Mouse (Mus musculus) small intestine, adult 2 months (tissue): ENCODE data around the gene Slco3a1. TPM values are rescaled to one million over a fixed set of nuclear protein-coding genes. Genes with fewer than 3 reads are reported as not detected.

Experiments
- H3K27ac ChIP-seq: fragments of 200-500 bp; 2 replicates; pipeline ENCODE4 v1.5.1; 2012; ENCODE audit warnings: low read depth, low read length, control low read depth, inconsistent platforms; ENCODE audit not compliant: insufficient read depth
- H3K27me3 ChIP-seq: fragments of 200-500 bp; 2 replicates; pipeline ENCODE4 v1.6.1; 2012; ENCODE audit warnings: mild to moderate bottlenecking, moderate library complexity, low read length, inconsistent platforms; ENCODE audit not compliant: control insufficient read depth, insufficient read depth
- H3K36me3 ChIP-seq: fragments of 200-500 bp; 2 replicates; pipeline ENCODE4 v1.6.1; 2012; ENCODE audit warnings: mild to moderate bottlenecking, low read length, control low read depth, inconsistent platforms; ENCODE audit not compliant: control insufficient read depth, insufficient read depth
- H3K4me1 ChIP-seq: fragments of 200-500 bp; 2 replicates; pipeline ENCODE4 v1.6.1; 2012; ENCODE audit warnings: low read length, inconsistent platforms, mixed read lengths; ENCODE audit not compliant: control insufficient read depth, insufficient read depth, insufficient read length
- H3K4me3 ChIP-seq: fragments of 200-500 bp; 2 replicates; pipeline ENCODE4 v1.5.1; 2012; ENCODE audit warnings: low read depth, mild to moderate bottlenecking, control low read depth, inconsistent platforms, low read length, moderate library complexity
- CTCF ChIP-seq: fragments of 200-500 bp; IDR thresholded peaks from 2 replicates; pipeline ENCODE4 v1.5.1; 2012; ENCODE audit warnings: low read depth, mild to moderate bottlenecking, control low read depth, inconsistent platforms, low read length, moderate library complexity, mixed read lengths; ENCODE audit not compliant: insufficient replicate concordance, insufficient read length; ENCODE audit errors: extremely low read depth
- POLR2A ChIP-seq: fragments of 200-500 bp; IDR thresholded peaks from 2 replicates; pipeline ENCODE4 v1.6.1; 2012; ENCODE audit warnings: low read depth, mild to moderate bottlenecking, control low read depth, inconsistent platforms, low read length, moderate library complexity
- WGBS: fragments of 180-500 bp; shearing (Covaris S2); methylation state at CpG from one replicate; pipeline ENCODE4 v1.1.7; 2018; 5-methylcytosine and 5-hydroxymethylcytosine counted together
- polyA plus RNA-seq: library from polyadenylated mRNA; depleted of rRNA; stranded (reverse); fragments of >200 nt; gene quantifications from 2 replicates; pipeline ENCODE4 v1.2.3, GENCODE M21; 2012

Gene Slco3a1
- polyA plus RNA-seq, 1 experiment: 15.3 TPM

DNA sequence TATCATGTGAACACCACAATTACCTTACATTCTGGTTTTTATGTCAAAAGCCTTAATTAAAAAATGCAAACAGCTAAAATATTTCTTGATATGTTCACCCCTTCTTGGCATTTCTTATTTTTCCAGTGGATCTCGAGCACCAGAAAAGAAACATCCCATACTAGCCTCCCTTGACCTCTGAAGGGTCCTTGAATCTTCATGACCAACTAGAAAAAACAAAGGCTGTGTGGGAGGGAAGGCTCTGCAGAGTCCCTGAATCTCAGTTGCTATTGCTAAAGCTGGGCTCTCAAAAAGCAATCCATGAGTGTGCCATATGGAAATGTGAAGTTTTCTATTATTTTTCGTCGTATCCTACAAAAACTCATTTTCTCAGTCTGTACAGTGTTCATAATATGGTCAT is 313.3 kb downstream of the Slco3a1 start:
- Histone ChIP-seq H3K4me1 (no peaks in the 10 kb centered on the region), H3K27me3 (no peaks in the 10 kb centered on the region), H3K36me3 (no peaks in the 10 kb centered on the region), H3K4me3 (no peak overlapping the region), H3K27ac (no peak overlapping the region)
- TF ChIP-seq CTCF (no peak), POLR2A (no peak)
- 84% methylated on average over 3 of the region's 3 CpGs for WGBS

DNA sequence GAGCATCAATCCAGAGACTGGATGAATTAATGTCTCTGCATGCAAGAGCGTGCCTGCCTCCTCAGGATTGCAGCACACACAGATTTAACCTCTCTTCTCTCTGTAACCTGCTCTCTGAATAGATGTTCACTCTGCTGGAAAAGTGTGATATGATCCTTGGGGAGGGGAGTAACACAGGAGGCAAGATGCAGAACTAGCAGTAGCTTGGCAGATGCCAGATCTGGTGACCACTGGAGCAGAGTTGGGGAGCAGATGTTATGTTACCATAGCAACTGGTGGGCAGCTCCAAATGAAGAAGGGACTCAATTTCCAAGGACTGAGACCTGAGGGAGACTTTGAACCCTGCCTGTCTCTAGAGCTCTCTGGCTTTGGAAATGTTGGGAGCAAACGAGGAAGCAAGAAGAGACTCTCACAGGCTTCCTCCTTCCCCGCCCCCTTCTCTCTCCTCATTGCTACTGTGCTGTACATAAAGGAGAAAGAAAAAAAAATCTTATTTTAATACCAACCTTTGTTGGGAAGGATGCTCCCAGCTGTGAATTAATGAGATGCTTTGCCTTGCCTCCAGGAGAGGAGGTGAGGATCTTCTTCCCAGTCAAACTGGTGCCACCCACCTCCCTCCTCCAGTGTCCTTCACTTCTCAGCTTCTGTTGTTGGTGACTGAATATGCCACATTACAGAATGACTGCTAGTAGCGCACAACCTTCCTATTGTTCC is 314.0 kb downstream of the Slco3a1 start:
- TF ChIP-seq POLR2A: no peak
- TF ChIP-seq CTCF: no peak
- H3K36me3 ChIP-seq: no peaks in the 10 kb centered on the region
- no peaks in the 10 kb centered on the region for H3K4me1 ChIP-seq
- 59% methylated on average over 4 of the region's 4 CpGs for WGBS
- no peaks in the 10 kb centered on the region for H3K27me3 ChIP-seq
- H3K4me3 ChIP-seq: no peak overlapping the region
- H3K27ac ChIP-seq: no peak overlapping the region
